Mouse (Mus musculus): ENCODE measurements at regions not wholly inside any gene's neighbourhood (a gene's known extent, or its start where the extent isn't known, plus 50 kb on each side); places are given as distances from the start of the nearest gene placed in this dataset.
A peak's percentile ranks its signal among the peaks of the same experiment; 100 is the strongest.

GRCm38 (mm10) chr8:27677143-27678106 is 230.0 kb downstream of the Poteg start:
- DNase-seq, result peak; percentile 44 to 66

GRCm38 (mm10) chr8:27679164-27679563 is 231.7 kb downstream of the Poteg start:
- peak; percentile 26 to 58 for DNase-seq

GRCm38 (mm10) chr8:27721988-27722387 is 274.5 kb downstream of the Poteg start:
- no peak for DNase-seq

GRCm38 (mm10) chr8:27770296-27770695 is 322.8 kb downstream of the Poteg start:
- DNase-seq, result no peak

GRCm38 (mm10) chr8:27770803-27771202 is 323.3 kb downstream of the Poteg start:
- no peak for DNase-seq

- DNase-seq, result no peak
Observed at GRCm38 (mm10) chr8:27771250-27771649, 323.8 kb downstream of the Poteg start.

- no peak for DNase-seq
Observed at GRCm38 (mm10) chr8:27778982-27779381, 331.5 kb downstream of the Poteg start.

Measured in cerebellum, postnatal 25 days (tissue).